Mouse (Mus musculus) frontal cortex, postnatal 10 days (tissue): ENCODE data around the gene B3gat3.
"Not testable (repeated sequence)": the region's sequence is repeated elsewhere in the genome, so short reads cannot be mapped to it uniquely, and the experiment has no call there.

Experiments used
- DNase-seq, 2 experiments: peaks; one replicate each; pipeline ENCODE4 v3.0.0; 2022; ENCODE audit warnings: low spot score in 2 of 2, mixed read lengths in 1 of 2

The B3gat3 gene

GRCm38 (mm10) chr19:8920073-8920736 is at the start of gene B3gat3:
Gene B3gat3 (plus strand): TSS chr19:8920374.
- DNase-seq: peak; percentile 88 to 91

- not testable (repeated sequence) for DNase-seq
Measured at GRCm38 (mm10) chr19:8870381-8870780, 49.8 kb upstream of the B3gat3 start.

- DNase-seq: no peak
Measured at GRCm38 (mm10) chr19:8870838-8871237, 49.3 kb upstream of the B3gat3 start.

- peak; percentile 97 to 98 for DNase-seq
Measured at GRCm38 (mm10) chr19:8871267-8872186, 48.6 kb upstream of the B3gat3 start, which contains the start of gene Ubxn1. Gene Ubxn1 (plus strand): TSS chr19:8871496.

DNA sequence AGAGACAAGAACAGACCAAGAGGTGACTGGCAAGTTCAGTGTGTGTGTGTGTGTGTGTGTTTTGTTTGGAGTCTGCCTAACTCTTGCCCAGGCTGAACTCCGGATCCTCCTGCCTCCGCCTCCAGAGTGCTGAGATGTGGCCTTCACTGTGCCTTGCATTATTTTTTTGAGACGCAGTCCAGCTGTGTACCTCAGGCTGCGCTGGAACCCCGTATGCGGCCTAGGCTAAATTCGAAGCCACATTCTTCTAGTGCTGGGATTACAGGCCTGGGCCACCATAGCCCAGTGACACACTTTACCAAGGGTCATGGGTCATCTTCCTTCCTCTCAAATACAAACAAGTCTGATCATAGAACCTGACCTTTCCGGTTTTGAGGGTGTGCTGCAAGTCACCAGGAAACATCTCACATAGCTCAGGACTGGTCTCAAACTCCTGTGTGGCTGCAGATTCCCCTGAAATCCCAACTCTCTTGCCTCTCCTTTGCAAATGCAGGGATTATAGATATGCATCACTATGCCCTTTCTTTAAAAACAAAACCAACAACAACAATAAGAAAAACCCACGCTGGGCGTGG is 47.8 kb upstream of the B3gat3 start:
- DNase-seq: no peak

DNA sequence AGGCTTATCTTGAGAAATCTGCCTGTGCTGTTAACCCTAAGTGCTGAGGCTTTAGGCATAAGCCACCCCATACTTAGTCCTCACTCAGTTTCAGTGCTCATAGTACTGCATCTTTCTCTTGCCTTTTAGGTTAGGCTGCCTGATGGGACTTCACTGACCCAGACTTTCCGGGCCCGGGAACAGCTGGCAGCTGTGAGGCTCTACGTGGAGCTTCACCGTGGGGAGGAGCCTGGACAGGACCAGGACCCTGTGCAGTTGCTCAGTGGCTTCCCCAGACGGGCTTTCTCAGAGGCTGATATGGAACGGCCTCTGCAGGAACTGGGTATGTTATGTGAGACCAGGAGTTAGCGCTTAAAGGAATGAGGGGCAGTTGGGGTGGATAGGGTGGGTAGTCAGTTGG is 45.1 kb upstream of the B3gat3 start:
- DNase-seq: no peak

DNA sequence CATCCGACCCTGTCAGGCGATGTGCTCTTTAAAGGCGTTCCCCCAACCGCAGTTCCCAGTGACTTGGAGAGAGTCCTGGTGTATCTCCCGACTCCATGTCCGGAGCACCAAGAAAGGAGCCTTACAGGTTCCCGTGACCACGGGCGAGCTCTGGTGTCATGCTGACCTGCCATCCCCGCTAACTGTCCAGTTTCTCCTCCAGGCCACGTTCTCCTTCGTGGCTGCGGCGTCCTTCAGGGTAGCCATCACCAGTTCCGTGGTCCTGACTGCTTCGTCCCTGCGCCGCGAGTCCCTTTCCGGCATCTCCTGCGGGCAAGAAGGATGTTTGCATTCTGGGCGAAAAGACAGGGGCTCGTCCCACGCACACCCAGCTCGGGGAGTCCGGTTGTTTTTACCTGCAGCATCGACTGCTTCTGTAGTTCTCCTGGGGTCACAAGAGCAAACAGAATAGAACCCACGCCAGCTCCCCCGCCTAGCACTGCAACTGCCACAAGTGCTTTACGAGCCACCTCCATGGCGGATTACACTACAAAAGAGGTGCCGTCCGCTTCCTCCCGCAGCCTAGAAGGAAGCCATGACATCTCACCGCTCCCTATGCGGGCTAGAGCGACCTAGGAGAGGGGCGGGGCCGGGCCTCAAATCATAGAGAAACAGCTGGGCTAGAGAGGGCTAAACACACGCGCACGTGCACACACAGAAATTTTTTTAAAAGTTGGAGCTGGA is 39.7 kb upstream of the B3gat3 start, which contains the start of gene Uqcc3:
TSS of gene Uqcc3 (minus strand) at position 613 of the 723 bp plus-strand sequence.
- DNase-seq: peak; percentile 85 to 87

- DNase-seq: no peak
Measured at GRCm38 (mm10) chr19:8881034-8881392, 39.2 kb upstream of the B3gat3 start.

- no peak for DNase-seq
Measured at GRCm38 (mm10) chr19:8883616-8884015, 36.6 kb upstream of the B3gat3 start, which contains the start of the genes Lbhd1 and Gm49403. Gene Lbhd1 (plus strand): TSS chr19:8883732. Gene Gm49403 (plus strand): TSS chr19:8883930.

DNA sequence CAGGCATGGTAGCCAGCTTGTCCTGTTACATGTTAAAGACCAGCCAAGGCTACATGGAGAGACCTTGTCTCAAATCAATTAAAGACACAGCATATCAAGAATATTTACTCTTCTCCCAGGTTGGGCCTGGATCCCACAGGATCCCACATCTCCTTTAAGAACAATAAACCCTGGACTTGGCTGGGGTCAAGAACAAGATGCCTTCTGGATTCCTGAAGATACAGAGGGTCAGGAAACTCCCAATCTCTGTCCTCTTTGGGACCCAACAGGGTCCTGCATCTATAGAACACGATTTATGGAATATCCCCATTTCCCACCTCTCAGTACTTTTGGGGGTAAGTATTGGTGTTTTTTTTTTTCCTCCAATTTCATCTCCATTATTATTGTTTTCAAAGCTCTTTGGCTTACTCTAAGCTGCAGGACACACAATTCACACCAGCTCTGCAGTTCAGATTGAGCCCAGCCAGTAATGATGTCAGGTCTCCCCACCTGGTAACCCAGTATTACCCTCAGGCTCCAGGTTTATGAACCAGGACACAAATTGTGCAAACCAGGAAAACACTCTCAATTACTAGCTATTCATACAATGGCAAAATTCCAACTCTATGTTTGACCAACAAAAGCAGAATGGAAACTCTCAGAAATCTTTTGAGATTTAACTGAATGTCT is 33.1 kb upstream of the B3gat3 start:
- DNase-seq: no peak

GRCm38 (mm10) chr19:8887585-8888463 is 32.4 kb upstream of the B3gat3 start:
- DNase-seq: no peak

- peak; percentile 89 to 93 for DNase-seq
Measured at GRCm38 (mm10) chr19:8888511-8889385, 31.4 kb upstream of the B3gat3 start, which contains the start of the genes 1810009A15Rik and Gm49416. Gene 1810009A15Rik (plus strand): TSS chr19:8888853. Gene Gm49416 (plus strand): TSS chr19:8888926.

GRCm38 (mm10) chr19:8892829-8893766 is 27.1 kb upstream of the B3gat3 start, which contains the start of gene Ints5:
Gene Ints5 (plus strand): TSS chr19:8893005.
- DNase-seq: peak; percentile 73 to 81

DNA sequence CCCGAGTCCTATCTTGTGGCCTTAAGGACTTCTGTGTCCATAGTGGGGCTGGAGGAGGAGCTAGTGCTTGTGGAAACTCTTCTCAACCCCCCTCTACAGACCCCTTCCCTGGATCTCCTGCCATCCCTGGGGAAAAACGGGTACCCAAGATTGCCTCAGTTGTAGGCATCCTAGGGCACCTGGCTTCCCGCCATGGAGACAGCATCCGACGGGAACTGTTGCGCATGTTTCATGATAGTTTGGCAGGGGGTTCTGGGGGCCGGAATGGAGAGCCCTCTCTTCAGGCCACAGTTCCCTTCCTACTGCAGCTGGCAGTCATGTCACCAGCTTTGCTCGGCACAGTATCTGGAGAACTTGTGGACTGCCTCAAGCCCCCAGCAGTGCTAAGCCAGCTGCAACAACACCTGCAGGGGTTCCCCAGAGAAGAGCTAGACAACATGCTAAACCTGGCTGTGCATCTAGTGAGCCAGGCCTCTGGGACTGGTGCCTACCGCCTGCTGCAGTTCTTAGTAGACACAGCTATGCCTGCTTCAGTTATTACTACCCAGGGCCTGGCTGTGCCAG is 24.7 kb upstream of the B3gat3 start:
- no peak for DNase-seq

- DNase-seq: not testable (repeated sequence)
Measured at GRCm38 (mm10) chr19:8896231-8896630, 23.9 kb upstream of the B3gat3 start.

GRCm38 (mm10) chr19:8897211-8897864 is 22.8 kb upstream of the B3gat3 start:
- peak in 1 of 2 experiments; percentile 46 for DNase-seq
